Mouse (Mus musculus) cerebellum, postnatal 25 days (tissue): Measurements from ENCODE around the gene Ryr1.
A peak's percentile ranks its signal among the peaks of the same experiment; 100 is the strongest.

Source experiments
- DNase-seq, 2 experiments: peaks; one replicate each; pipeline ENCODE4 v3.0.0; 2021; ENCODE audit warnings: mixed read lengths in 2 of 2

Ryr1 gene

DNA sequence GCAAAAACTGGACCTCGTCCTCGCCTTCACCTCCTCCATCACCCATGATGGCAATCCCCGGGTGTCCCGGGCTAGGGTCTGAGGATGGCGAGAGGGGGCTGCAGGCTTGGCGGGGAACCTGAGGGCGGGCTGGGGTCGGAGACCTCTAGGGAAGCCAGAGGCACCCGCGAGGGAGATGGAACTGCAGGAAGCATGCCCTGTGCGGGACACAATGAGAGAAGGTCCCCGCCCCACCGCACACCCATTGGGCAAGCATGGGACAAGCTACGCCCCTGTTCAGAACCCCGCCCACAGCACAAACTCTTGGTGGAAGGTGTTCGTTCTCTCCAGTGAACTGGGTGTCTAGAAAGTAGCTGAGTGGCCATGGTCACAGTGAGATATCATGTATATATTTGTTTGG is at the start of gene Ryr1:
Gene Ryr1, minus strand, starts transcription at position 210 of the 400 bp plus-strand sequence.
- peak in 1 of 2 experiments; percentile 20 for DNase-seq

DNA sequence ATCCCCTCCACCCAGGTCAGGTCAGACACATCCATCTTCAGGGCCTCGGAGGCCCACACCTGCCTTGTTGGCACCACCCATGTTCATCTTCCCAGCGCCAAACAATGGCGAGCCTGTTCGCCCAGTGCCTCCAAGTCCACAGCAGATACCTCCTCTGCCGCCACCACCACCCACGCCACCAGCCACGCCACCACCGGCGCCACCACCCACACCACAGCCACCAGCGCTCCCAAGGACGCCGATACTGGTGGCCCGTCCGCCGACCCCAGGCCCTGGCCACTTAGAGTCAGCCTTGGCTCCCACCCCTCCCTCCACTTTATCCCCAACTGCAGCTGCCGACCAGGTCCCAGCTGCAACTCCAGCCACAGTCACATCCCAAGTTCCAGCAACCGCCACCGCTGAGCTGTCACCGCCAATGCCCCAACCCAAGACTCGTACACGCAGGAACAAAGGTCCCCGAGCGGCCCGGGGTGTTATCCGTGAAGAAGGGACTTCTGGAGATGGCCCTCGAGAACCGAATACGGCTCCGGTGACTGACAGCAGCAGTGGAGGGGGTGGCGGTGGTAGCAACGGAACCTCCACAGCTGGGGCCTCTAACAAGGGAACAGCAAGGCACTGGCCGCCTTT is 47.5 kb upstream of the Ryr1 start:
- peak in 1 of 2 experiments; percentile 37 for DNase-seq

GRCm38 (mm10) chr7:29171562-29172097 is 46.7 kb upstream of the Ryr1 start:
- peak in 1 of 2 experiments; percentile 27 for DNase-seq

GRCm38 (mm10) chr7:29170755-29171561 is 46.0 kb upstream of the Ryr1 start:
- DNase-seq, result peak in 1 of 2 experiments; percentile 49

GRCm38 (mm10) chr7:29170066-29170754 is 45.2 kb upstream of the Ryr1 start, which contains the start of the genes Ggn and Spred3:
Ggn (plus strand) TSS chr7:29170210.
Spred3 (minus strand) TSS chr7:29170411.
- DNase-seq, result peak; percentile 48 to 68

DNA sequence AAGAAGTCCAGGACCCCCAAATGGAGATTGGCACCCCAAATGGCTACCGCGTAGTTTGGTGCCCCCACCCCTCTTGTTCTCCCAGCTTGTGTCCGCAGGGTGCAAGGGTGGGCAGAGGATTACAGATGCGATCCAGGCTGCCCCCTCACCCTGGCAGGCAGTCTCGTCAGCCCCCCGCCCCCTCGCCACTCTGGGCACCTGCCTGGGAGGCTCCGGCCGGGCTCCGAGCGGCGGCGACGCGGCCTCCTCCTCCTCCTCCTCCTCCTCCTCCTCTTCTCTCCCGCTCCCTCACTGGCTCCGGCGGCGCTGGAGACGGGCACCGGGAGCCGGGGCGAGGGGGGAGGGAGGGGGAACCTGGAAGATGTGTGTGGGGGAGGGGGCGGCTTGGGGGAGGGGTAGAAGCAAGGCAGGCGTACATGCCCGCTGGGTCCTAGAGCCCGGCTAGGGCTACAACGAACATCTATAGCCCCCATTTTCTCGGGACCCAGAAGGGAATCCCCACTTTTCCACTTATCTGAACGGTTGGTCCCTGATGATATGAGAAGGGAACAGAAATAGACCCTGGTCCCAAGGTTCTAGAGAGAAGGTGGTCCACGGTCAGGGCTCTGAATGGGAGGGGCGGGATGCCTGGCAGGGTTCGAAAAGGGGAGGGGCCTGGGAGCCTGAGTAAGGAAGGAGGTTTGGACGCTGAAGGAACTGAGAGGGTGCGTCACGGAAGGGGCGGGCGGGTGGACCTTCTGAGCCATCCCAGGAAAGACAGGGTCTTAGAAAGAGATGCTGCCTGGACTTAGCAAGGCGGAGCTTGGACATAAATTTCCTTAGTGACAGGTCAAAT is 44.5 kb upstream of the Ryr1 start:
- peak; percentile 86 to 92 for DNase-seq

DNA sequence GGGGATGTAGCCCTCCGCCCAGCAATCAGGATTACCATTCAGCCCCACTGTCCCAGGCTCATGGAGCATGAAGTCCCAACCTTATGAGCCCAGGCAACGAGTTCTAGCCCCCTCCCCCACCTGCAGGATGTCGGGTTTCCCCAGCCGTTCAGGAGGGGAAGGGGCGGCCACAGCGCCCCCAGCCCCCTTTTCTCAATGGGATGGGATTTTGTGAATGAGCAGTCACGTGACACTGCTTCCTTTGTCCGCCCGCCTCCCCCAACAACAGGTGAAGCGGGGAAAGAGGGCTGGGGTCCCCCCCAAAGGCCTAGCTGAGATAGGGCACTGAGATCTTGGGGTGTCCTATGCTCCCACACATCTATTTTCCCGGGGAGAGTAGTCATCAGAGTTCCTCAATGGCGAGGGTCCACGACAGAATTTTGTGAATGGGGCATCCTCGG is 43.8 kb upstream of the Ryr1 start:
- peak in 1 of 2 experiments; percentile 47 for DNase-seq

- DNase-seq, result no peak
These were observed 43.2 kb upstream of the Ryr1 start for GRCm38 (mm10) chr7:29168121-29168695.

DNA sequence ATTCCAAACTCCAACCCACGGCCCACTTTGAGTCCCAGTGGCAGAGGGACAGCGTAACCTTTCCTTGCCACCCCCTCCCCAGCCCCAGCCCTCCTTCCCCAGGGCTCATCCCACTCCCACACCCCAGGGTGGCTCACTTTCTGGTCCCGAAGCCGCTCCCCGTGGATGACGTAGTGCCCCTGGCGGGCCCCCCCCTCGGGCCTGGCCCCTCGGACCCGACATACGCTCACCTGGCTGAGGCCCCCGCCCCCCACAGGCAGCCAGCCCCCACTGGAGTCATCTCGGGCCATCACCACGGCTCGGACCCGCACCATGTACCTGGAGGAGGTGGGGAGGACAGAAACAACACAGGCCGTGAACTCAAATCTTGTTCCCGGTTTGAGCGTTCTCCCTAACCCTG is 42.7 kb upstream of the Ryr1 start:
- DNase-seq, result peak in 1 of 2 experiments; percentile 38

- no peak for DNase-seq
These were observed 38.0 kb upstream of the Ryr1 start for GRCm38 (mm10) chr7:29162750-29163525.

DNA sequence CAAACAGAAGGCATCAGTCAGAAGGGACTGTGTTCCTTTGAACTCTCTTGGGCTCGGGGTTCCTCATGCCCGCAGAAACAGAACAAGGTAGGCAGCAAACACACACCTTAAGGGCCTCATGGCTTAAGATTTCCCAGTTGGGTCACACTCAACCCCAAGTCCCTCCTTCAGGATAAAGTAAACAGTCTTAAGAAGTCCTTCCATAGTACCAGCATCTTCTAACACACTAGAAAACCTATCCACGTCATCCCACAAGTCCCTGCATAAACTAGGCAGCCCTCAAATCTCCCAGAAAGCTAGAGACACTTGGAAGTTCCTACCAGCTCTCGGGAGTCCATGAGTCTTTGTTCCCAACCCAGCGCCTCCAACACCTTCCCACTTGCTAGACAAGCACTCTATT is 37.3 kb upstream of the Ryr1 start:
- DNase-seq, result no peak

- DNase-seq, result no peak
These were observed 33.3 kb upstream of the Ryr1 start for GRCm38 (mm10) chr7:29158264-29158663.

DNA sequence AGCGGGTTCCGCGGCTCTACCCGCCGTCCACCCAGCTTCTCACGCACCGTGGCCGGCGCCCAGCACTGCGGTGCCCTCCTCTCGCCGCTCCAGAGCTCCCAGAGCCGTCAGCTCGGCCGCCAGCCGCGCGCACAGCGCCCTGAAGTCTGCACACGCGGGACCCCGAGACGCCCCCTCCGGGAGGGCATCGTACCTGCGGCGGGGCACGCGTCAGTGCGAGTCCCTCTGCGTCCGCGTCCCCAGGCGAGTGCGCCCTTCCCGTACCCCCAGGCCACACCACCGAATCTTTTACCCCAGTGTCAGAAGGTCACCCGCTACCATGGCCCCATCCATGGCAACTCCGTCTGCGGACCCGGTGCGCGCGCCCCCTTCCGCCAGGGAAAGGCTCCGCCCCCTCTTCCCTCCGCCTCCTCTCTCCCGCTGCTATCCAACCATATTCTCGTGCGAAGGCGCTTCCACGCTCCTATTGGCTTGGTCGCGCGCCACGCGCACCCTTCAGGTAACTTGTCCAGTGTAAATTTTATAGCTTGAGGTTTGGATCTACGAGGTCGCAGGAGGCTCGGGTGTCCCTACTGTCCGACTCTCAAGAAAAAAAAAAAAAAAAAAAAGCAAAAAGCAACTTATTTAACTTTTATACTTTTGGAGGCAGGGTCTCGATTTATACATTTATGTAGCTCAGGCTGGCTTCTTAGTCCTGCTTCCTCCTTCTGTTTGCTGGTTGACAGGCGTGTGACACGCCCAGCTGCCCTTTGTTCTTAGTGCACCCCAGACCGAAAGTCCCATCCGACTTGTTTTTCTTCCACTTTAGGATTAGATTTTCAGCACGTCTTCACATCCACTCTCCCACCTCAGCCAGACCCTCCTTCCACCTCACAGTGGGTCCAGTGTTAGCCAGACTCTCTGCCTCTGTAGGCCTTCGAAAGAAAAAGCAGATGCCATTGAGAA is 31.1 kb upstream of the Ryr1 start, which contains the start of gene Fam98c:
Gene Fam98c, minus strand, starts transcription at position 397 of the 945 bp plus-strand sequence.
- peak; percentile 89 to 94 for DNase-seq

DNA sequence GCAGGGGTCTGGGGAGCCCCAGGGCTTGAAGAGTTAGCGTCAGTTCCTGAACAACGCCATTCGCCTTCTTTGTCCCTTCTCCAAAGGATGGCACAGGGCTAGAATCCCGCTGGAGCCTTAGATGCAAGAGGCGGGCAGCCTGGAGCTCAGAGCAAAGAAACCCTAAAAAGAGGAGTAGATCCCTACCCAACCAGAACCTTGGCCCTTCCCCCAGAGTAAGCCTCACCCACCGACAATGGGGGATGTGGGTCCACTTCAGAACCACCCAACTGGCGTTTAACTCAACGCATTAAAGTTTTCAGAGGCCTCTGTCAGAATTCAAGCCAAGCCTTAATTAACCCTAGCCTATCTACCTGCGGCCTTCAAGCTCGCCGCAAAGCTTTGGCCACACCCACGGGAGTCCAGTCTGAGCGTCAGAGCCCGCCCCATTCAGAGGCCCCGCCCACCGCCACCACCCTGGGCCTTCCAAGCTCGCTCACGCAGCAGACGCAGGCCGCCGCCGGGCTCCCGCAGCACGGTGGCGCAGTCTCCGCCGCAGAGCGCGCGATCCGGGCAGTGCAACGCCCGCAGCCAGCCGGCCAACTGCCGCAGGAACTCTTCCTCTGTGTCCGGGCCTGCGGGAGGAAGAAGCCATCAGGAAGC is 30.3 kb upstream of the Ryr1 start:
- DNase-seq, result peak; percentile 94 to 97

DNA sequence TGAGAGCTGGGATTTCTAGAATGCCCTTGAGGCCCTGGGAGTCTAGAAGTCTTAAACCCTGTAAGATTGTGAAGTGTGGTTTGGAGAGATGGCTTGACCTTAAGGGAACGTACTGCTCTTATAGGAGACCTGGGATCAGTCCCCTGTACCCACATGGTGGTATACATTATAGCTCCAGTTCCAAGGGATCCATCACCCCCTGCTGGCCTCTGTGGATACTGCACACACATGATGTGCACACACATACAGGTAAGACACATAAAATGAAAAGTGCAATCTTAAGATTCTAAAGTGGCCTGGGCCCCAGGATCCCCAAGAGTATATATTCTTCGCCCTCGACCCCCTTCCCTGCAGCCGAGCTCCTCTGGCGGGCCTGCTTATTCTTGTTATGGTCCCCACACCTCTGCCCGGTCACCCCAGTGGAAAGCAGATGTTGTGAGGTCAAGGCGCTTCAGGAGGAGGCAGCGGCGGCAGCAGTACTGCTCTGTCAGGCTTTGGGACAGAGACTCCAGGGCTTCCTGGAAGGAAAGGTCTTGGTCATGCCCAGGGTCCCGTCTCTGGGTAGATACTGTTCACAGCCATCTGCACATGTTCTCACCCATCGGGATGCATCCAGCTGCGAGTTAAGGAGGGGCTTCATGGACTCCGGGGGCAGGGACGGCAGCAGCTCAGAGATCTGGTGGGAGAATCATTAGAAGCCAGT is 29.2 kb upstream of the Ryr1 start:
- DNase-seq, result no peak

DNA sequence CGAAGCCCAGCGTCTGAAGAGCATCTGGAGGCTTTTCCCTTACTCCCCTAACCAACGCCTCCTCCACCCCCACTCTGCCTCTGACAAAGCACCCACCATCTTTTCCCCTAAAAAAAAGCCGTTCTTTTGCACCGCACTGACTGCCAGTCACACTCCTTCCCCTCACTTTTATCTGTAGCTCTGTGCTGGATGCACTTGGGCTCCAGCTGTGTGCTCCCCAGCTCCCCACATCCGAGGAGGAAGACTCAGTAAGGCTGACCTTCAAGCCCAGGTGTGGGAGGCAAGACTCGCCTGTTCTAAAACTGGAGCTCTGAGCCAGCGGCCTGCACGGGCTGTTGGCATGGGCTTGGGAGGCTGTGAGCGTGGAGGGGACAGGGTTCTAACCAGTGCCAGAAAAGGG is 26.5 kb upstream of the Ryr1 start:
- DNase-seq, result no peak

DNA sequence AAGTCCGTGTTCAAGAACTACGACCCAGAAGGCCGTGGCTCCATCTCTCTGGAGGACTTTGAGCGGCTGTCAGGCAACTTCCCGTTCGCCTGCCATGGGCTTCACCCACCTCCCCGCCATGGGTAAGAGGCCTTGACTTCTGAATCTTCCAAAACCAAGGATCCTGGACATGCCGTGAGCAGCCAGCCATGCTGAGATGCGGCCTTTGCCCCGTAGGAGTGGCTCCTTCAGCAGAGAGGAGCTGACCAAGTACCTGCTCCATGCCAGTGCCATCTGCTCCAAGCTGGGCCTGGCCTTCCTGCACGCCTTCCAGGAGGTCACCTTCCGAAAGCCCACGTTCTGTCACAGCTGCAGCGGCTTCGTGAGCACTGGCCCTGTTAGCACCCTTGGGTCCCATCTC is 23.8 kb upstream of the Ryr1 start:
- no peak for DNase-seq

GRCm38 (mm10) chr7:29146625-29147367 is 21.8 kb upstream of the Ryr1 start:
- no peak for DNase-seq
